In the genomic region with DNA sequence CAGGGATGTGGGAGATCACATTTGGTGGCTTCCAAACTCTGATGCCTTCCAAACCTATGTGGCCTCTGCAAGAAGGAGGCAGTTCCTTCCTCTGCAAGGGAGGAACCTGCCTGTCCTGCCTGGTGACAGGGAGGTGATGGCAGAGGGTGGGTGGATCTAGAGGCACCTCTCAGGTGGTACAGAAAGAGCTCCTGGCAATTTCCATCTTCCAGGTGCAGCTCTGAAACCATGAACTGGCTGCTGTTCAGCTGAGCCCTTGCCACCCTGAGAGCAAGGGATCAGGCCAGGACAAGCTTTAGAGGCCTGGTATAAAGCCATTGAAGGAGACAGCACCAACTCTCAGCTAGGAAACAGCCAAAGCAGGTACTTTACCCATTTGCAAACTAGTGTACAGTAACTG, we compare ENCODE assay signal across 35 mouse cellular contexts.
"Had no signal": no experiment of that assay in that cellular context is flagged by ENCODE, and none has a peak within 500 bp of the region (broad histone marks: within the 10 kb centered on the region; RNA-seq: fewer than 3 reads in every experiment).

No protein-coding gene starts in this region.

- H3K4me3 ChIP-seq: heart, embryonic 10.5 days; heart, embryonic 12.5 days; heart, embryonic 13.5 days; heart, embryonic 15.5 days; hindbrain, embryonic 10.5 days; hindbrain, embryonic 12.5 days; hindbrain, embryonic 13.5 days; hindbrain, embryonic 15.5 days; intestine, embryonic 15.5 days; kidney, embryonic 15.5 days; layer of hippocampus, adult 2 months had no signal

- DNase-seq: heart, postnatal 10 days; heart, postnatal 14 days; heart, postnatal 36 days; heart, postnatal 4 days; kidney, adult 11 months; kidney, adult 18-20 months; kidney, adult 2 months; kidney, adult 8-10 months; kidney, adult 9 months; kidney, postnatal 10 days; kidney, postnatal 14 days; kidney, postnatal 25 days; kidney, postnatal 36 days; kidney, postnatal 4 days; layer of hippocampus, adult 9-11 months; layer of hippocampus, postnatal 36 days had no signal

- H3K9me3 ChIP-seq: heart, embryonic 10.5 days; heart, embryonic 12.5 days; heart, embryonic 13.5 days; heart, embryonic 15.5 days; hindbrain, embryonic 10.5 days; hindbrain, embryonic 12.5 days; hindbrain, embryonic 13.5 days; hindbrain, embryonic 15.5 days; intestine, embryonic 15.5 days; kidney, embryonic 15.5 days had no signal

- H3K9ac ChIP-seq: heart, embryonic 12.5 days; heart, embryonic 13.5 days; heart, embryonic 15.5 days; hindbrain, embryonic 12.5 days; hindbrain, embryonic 13.5 days; hindbrain, embryonic 14.5 days; hindbrain, embryonic 15.5 days; intestine, embryonic 15.5 days; kidney, embryonic 15.5 days had no signal

- H3K4me1 ChIP-seq: heart, embryonic 10.5 days; heart, embryonic 12.5 days; heart, embryonic 13.5 days; heart, embryonic 15.5 days; hindbrain, embryonic 10.5 days; hindbrain, embryonic 12.5 days; hindbrain, embryonic 13.5 days; hindbrain, embryonic 15.5 days; intestine, embryonic 15.5 days; kidney, embryonic 15.5 days had no signal

- H3K36me3 ChIP-seq: heart, embryonic 10.5 days; heart, embryonic 12.5 days; heart, embryonic 13.5 days; heart, embryonic 15.5 days; hindbrain, embryonic 10.5 days; hindbrain, embryonic 12.5 days; hindbrain, embryonic 13.5 days; hindbrain, embryonic 15.5 days; intestine, embryonic 15.5 days; kidney, embryonic 15.5 days had no signal

- H3K4me2 ChIP-seq: heart, embryonic 11.5 days; heart, embryonic 12.5 days; heart, embryonic 13.5 days; heart, embryonic 15.5 days; hindbrain, embryonic 12.5 days; hindbrain, embryonic 13.5 days; hindbrain, embryonic 14.5 days; hindbrain, embryonic 15.5 days; intestine, embryonic 15.5 days; kidney, embryonic 15.5 days had no signal

- H3K27ac ChIP-seq: heart, embryonic 10.5 days; heart, embryonic 13.5 days; heart, embryonic 15.5 days; hindbrain, embryonic 10.5 days; hindbrain, embryonic 12.5 days; hindbrain, embryonic 13.5 days; hindbrain, embryonic 14.5 days; hindbrain, embryonic 15.5 days; hindbrain, postnatal 0 days; intestine, embryonic 15.5 days; kidney, embryonic 15.5 days; kidney, postnatal 0 days; layer of hippocampus, adult 2 months had no signal

- H3K27me3 ChIP-seq: heart, embryonic 12.5 days; heart, embryonic 13.5 days; heart, embryonic 15.5 days; hindbrain, embryonic 12.5 days; hindbrain, embryonic 13.5 days; hindbrain, embryonic 15.5 days; intestine, embryonic 15.5 days; kidney, embryonic 15.5 days had no signal

- ATAC-seq: hindbrain, embryonic 16.5 days; hindbrain, postnatal 0 days; inflammation-experienced regulatory T-cells, adult 6 months; intestine, embryonic 15.5 days; intestine, embryonic 16.5 days; intestine, postnatal 0 days had no signal
